Mouse (Mus musculus): ENCODE measurements around the gene Pgap3. TPM values are rescaled to one million over a fixed set of nuclear protein-coding genes. Genes with fewer than 3 reads are reported as not detected.

Pgap3 gene
- polyA plus RNA-seq, 2 experiments from 2014 or later, result 6.7 to 11.6 TPM

DNA sequence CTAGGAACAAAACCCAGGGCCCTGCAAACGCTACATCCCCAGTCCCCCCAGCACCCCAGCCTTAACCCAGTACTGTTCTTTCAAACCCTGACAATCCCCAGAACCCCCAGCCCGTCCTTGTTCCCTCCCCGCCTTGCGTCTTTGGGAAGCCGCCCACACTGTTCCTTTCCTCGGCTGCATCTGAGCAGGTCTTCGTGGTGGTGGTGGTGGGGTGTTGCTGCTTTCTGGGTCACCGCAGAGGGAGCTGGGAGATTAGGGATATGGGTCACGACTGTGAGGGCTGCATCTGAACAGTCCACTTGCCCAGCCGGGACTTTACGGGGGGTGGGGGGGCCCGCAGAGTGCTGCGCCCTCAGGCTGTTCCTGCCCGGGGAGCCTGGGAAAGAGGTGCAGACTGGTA is 45.8 kb downstream of the Pgap3 start:
- no peak for ATAC-seq

DNA sequence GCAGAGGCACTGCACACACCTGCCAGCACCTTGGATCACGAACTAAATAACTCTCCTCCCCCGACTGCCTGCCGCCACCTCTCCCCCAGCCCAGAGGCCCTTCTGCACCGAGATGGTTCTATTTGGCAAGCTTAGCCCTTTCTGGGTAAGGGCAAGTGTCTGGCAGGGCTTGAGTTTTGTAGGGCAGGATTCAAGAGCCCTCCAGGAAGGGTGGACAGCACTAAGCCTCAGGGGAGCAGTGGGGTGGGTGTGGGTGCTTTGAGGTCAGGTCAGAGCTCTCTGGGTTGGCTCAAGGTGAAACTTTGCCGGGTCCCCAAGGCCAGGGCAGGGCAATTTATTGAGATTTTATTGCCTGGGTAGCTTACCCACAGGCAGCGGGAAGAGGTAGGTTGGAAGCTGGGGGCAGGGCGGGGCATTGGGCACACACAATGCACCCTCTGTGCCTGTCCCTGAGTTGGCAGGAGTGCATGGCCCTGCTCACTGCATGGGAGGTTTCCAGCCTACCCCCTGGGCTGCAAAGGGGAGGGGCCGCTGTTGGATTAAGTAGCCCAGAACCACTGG is 46.6 kb downstream of the Pgap3 start:
- ATAC-seq, result no peak

DNA sequence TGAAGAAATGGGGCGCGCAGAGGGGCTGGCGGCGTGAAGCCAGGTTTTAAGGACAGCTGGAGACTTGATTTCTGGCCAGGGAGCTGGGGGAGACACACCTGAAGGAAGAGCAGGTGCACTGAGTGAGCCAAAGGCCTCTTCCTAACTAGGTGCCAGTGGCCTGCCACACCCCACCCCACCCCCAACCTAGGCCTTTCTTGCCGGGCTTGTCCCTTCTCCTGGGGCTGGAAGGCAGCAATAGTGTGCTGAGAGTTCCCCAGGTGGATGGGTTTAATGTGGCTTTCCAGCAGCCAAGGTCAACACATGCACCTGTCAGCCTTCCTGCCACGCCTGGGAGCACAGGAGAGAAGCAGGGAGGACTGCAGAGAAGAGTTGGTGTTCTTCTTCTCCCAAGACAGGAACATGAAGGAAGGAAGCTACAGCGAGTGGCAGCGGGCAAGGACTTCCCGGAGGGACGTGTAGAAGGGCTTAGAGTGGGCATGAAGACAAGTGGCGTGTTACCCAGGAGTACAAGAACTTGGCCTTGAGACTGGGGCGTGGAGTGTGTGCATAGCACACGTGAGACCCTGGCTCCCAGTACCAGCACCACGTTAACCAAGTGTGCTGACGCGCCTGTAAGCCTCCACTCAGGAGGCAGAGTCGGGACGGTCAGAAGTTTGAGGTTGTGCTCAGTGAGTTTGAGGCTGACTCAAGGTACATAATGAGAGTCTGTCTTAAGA is 47.9 kb downstream of the Pgap3 start:
- ATAC-seq, result no peak

DNA sequence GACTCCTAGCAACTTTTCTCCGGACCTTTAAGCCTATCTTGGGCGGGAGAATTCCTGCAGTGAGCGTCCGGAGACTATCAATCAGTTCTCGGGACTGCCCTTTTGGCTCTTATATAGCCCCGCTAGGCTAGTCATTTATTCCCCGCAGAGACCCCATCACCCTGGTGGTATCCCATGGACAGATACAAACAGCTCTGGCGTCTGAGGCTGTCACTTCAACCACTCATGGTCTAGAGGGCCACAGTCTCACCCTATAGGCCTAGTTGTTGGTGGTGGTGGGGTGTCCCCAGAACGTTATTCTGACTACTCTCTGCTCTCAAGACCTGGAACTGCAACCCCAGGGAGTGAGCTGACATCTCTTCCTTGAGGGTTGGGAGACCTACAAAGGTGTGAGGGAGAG is 51.0 kb downstream of the Pgap3 start:
- no peak for ATAC-seq

DNA sequence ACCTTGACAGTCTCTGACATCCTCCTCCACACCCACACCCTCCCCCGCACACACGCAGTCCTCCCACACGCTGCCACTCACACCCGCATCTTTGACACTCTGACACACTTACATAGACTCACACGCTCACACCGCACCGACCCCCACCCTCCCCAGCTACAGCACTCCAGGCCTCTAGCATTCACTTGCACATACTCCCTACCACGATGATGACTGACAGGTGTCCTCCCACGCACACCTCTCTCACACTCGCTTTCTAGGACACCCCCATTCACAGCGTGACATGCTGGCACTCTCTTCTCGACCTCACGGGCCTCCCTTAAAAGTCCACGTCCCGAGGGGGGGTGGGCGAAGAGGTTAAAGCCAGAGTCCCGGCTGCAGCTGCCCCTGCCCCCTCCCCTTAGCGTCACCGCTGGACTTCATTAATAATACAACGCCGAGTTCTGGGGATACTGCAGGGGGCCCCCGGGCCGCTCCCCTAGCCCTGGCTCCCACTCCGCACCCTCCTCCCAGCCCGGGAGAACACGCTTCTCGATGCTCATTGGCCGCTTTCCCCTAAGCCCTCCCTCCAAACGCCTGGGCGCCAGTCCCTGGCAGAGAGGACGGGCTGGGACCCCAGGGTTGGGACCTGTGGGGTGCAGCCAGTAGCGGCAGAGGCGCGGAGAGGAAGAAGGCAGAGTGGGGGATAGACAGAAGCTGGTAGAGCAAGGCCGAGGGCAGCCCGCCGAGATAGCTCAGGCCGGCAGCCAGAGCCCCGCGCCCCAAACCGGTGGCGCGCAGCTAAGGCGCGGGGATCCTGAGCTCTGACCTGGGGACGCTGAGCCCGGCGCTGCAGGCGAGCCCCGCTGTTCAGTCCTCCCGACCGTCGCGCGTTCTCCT is 52.0 kb downstream of the Pgap3 start, which contains the start of gene Ppp1r1b:
Gene Ppp1r1b (plus strand): TSS at position 322 of the 879 bp plus-strand sequence.
- peak; percentile 65 for ATAC-seq

DNA sequence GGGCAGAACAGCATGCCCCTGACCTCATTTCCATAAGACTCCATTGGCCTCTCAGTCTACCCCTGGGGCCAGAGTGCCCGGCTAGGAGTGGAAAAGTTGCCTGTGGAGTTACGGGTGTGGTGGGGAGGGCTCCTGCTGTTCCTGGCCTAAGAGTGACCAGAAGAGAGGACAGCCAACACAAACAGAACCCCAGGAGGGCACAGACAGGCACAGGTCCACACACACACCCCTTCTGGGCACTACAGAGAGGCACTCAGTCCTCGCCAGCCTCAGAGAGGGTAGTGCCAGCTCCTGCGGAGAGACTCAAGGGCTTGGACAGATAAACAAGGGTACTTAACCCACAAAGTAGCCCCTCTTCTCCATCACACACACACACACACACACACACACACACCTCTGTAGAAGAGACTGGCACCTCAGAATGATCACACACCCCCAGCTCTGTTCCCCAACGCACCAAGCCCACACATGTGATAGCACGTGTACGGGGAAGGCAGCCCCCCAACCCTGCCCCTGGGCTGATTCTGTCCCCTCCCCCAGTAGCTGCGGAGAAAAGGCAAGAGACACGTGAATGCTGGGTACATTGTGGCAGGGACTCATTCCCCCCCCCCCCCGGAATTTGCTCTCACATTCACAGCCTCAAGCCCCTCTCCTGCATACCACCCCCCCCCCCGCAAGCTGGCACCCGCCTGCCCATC is 52.8 kb downstream of the Pgap3 start:
- ATAC-seq, result no peak

DNA sequence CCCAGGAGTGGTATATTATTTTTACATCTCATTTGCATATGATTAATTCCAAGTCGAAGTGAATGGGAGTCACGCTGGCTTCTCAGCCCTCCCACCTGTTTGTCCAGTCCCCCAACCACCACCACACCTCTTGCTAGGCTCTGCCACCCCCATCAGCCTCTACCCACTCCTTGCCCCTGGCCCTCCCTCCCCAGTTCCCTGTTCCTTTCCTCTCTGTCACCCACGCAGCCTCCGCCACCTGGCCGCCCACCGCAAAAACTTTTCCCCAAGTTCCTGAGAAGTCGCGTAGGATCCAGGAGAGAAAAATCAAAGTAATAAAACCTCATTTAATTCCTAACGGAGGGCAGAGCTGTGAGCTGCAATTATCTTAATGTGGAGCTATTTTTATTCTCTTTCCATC is 54.1 kb downstream of the Pgap3 start:
- no peak for ATAC-seq

DNA sequence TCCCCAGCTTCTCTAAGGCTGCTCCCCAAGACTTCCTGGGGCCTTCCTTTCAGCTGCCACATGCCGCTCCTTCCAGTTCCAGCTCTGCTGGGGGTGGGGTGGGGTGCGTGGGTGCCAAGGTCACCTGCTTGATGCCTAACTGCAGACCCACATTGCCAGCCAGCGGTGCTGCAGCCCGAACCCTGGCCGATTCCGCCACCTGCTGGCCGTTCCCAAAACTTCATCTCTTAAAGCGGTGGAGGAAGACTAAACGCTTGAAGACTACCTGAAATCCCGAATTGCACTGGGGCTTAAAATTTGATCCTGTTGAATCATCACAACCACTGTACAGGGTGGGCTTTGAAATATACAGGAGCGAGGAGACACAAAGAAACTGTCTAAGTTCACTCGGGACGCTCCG is 55.0 kb downstream of the Pgap3 start:
- no peak for ATAC-seq

DNA sequence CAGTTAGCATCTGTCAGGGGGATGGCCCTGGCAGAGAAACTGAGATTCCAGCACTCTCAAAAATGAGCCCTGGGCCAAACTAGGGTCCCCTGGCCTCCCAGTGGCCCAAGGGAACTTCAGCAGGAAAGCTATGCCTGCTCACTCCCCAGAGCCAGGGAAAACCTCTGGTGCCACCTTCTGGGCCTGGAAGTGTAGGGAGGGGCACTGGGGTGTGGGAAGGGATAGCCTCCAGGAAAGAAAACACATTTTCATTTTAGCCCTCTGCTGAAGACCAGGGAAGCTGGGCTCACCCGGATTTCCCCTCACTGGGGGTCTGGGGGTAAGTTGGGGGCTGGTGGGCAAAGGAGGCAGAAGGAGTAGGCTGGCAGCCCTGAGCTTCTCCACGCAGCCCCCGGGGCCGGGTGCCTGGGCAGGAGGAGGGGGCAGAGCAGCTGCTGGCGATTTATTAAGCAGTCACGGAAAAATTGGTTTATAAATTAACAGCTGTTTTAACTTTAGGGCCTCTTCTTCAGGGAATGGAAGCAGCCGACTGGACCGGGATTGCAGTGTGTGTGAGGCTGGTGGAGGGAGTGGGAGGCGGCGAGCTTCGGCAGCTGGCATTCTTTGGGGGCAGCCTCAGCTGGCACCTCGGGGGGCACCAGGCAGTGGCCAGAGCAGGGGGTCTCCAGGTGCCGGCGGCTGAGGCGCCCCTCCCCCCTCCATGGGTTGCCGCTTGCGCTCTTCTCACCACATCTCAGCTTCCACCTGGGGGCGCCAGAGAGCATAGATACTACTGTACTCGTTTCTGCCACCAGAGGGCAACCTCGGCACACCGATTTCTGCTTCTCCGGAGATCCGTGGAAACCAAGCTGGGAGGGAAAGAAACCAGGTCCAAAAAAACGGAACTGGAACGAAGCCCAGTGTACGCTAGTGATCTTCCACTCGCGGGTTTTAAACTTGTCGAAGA is 58.0 kb downstream of the Pgap3 start:
- peak; percentile 79 for ATAC-seq

DNA sequence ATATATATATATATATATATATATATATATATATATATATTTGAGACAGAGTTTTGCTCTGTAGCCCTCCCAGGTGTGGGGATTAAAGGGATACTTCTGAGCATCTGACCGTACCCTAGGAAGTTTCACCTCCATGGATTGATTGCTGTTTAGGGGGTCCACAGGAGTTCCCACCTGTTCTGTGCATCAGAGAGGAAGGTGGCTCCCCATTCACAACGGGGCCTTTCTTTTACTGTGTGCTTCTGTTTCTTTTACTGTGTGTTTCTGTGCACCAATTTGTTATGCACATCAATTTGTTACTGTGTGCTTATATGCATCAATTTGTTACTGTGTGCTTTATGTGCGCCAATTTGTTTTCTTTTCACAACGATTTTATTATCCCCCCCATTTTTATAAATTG is 59.1 kb downstream of the Pgap3 start:
- ATAC-seq, result no peak

DNA sequence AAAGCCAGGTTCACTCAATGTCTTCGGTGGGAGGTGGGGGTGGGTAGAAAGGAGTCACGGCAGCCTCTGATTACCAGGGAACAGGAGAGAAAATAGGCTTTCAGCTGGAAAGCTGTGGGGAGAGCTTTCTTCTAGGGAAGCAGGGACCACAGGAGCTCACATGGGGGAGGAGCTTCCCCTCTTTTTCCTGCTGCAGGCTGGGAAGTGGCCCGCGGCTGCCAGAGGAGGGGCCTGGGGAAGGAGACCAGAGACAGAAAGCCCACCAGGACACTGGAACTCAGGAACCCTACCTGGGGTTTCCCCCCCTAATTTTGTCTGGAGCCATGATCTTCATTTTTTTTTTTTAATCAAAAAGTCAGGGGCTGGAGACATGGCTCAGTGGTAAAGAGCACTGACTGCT is 59.7 kb downstream of the Pgap3 start:
- ATAC-seq, result no peak

DNA sequence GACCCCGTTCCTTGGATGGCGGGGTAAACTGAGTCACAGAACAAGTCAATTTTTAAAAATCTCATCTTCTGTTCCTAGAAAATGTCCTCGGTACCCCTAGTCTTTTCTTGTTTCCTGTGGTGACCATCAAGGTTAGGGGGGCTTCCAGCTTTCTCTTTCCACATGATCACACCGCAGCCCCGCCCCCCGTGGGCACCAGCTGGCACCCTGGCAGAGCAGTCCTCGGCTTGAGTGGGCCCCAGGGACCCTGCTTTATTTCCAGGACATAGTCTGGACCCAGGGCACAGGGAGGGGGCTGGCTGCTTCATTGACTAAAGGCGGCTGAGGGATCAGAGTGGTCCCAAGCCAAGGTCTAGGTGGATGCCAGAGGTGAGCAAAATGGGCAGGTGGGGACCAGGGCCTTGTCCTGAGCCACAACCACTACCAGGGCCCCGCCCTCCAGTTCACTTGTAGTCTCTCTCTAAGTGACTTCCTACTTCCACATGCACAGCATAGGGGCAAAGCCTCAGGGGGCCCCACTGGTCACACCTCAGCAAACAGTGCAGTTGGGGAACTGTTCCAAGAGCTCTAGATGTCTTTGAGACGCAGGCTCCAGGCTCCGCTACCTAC is 60.5 kb downstream of the Pgap3 start:
- ATAC-seq, result no peak

DNA sequence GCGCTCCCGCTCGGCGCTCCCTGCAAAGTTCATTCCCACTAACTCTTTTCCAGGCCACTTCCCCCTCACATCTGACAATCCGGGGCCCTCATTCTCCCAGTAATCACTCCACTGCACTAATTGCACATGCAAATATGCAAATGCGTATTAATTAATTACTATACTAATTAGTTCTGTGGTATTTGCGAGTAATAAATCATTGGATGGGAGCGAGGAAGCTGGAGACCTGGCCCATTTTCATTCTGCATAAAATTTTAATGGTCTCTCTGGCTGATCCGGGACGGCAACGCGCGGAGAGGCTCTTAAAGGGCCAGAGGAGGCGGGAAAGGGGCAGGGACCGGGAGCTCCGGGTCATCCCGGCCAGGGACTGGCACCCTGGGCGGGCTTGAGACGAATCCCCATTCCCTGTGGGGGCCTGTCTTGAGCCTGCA is 61.2 kb downstream of the Pgap3 start:
- ATAC-seq, result no peak

Other genes with a start within 250 kb of the Pgap3 start
- 100 to 1,000 TPM in 1 of 2 experiments, 10 to 100 TPM in 1; 97.7 to 127 TPM for gene Med1, start 207.2 kb downstream of the Pgap3 start, polyA plus RNA-seq (2017; shearing (Covaris generic))
- gene Cdk12, start 197.4 kb downstream of the Pgap3 start, polyA plus RNA-seq (2017; shearing (Covaris generic)), result 10 to 100 TPM; 26.3 to 28.7 TPM
- not detected for gene Neurod2, start 70.8 kb downstream of the Pgap3 start, polyA plus RNA-seq (2017; shearing (Covaris generic))
- not detected for gene Ppp1r1b, start 52.1 kb downstream of the Pgap3 start, polyA plus RNA-seq (2017; shearing (Covaris generic))
- gene Stard3, start 42.1 kb downstream of the Pgap3 start, polyA plus RNA-seq (2017; shearing (Covaris generic)), result 10 to 100 TPM; 41.2 to 63.9 TPM
- gene Tcap, start 16.7 kb downstream of the Pgap3 start, polyA plus RNA-seq (2017; shearing (Covaris generic)), result not detected
- gene Pnmt, start 14.0 kb downstream of the Pgap3 start, polyA plus RNA-seq (2017; shearing (Covaris generic)), result not detected
- under 1 TPM; 0.07 to 0.23 TPM for gene Erbb2, start 12.0 kb upstream of the Pgap3 start, polyA plus RNA-seq (2017; shearing (Covaris generic))
- gene Mien1, start 38.5 kb upstream of the Pgap3 start, polyA plus RNA-seq (2017; shearing (Covaris generic)), result 100 to 1,000 TPM; 150 to 155 TPM
- 1 to 10 TPM; 3.6 to 6.2 TPM for gene Grb7, start 45.9 kb upstream of the Pgap3 start, polyA plus RNA-seq (2017; shearing (Covaris generic))
- 10 to 100 TPM; 77.0 to 98.7 TPM for gene Ikzf3, start 145.5 kb upstream of the Pgap3 start, polyA plus RNA-seq (2017; shearing (Covaris generic))
- gene Zpbp2, start 150.6 kb upstream of the Pgap3 start, polyA plus RNA-seq (2017; shearing (Covaris generic)), result 1 to 10 TPM; 5.0 to 6.0 TPM
- gene Ormdl3, start 186.9 kb upstream of the Pgap3 start, polyA plus RNA-seq (2017; shearing (Covaris generic)), result 10 to 100 TPM; 25.9 to 53.6 TPM
- not detected for gene Lrrc3c, start 197.8 kb upstream of the Pgap3 start, polyA plus RNA-seq (2017; shearing (Covaris generic))
- 1 to 10 TPM; 1.0 to 9.6 TPM for gene Gm12355, start 225.2 kb upstream of the Pgap3 start, polyA plus RNA-seq (2017; shearing (Covaris generic))
- under 1 TPM in 1 of 2 experiments, not detected in 1; 0.20 TPM for gene Gsdma3, start 225.9 kb upstream of the Pgap3 start, polyA plus RNA-seq (2017; shearing (Covaris generic))
- not detected for gene Gsdma2, start 246.3 kb upstream of the Pgap3 start, polyA plus RNA-seq (2017; shearing (Covaris generic))